Mouse (Mus musculus) retina, postnatal 1 day (tissue): Measurements from ENCODE around the gene Cfap65.

Experiments used
- DNase-seq: peaks from one replicate; pipeline ENCODE4 v3.0.0-alpha.2; 2012

The Cfap65 gene

GRCm38 (mm10) chr1:74880785-74881360 lies 54.5 kb downstream of the Cfap65 start:
- peak; percentile 83 for DNase-seq

- no peak for DNase-seq
These were observed 58.2 kb downstream of the Cfap65 start for GRCm38 (mm10) chr1:74877199-74877598.

- no peak for DNase-seq
These were observed 63.2 kb downstream of the Cfap65 start for GRCm38 (mm10) chr1:74872218-74872617.

- DNase-seq: no peak
These were observed 73.6 kb downstream of the Cfap65 start for GRCm38 (mm10) chr1:74861783-74862182.

- DNase-seq: no peak
These were observed 76.0 kb downstream of the Cfap65 start for GRCm38 (mm10) chr1:74859223-74859984.

GRCm38 (mm10) chr1:74858805-74859204 lies 76.6 kb downstream of the Cfap65 start:
- DNase-seq: peak; percentile 55

GRCm38 (mm10) chr1:74858171-74858719 lies 77.2 kb downstream of the Cfap65 start:
- DNase-seq: peak; percentile 92

GRCm38 (mm10) chr1:74857677-74858076 lies 77.7 kb downstream of the Cfap65 start:
- DNase-seq: no peak

GRCm38 (mm10) chr1:74857201-74857600 lies 78.2 kb downstream of the Cfap65 start:
- no peak for DNase-seq

- no peak for DNase-seq
These were observed 78.6 kb downstream of the Cfap65 start for GRCm38 (mm10) chr1:74856791-74857190.

- DNase-seq: no peak
These were observed 79.0 kb downstream of the Cfap65 start for GRCm38 (mm10) chr1:74856439-74856720.

- peak; percentile 46 for DNase-seq
These were observed 79.6 kb downstream of the Cfap65 start for GRCm38 (mm10) chr1:74855651-74856438.

GRCm38 (mm10) chr1:74855156-74855555 lies 80.2 kb downstream of the Cfap65 start:
- DNase-seq: no peak

- peak; percentile 98 for DNase-seq
These were observed 80.9 kb downstream of the Cfap65 start, which contains the start of gene Cdk5r2 for GRCm38 (mm10) chr1:74854306-74855056. Cdk5r2 (plus strand) TSS chr1:74854934.
